Mouse (Mus musculus) brown adipose tissue, adult 24 weeks (tissue): ENCODE measurements around the gene Pls3. TPM values are rescaled to one million over a fixed set of nuclear protein-coding genes. Genes with fewer than 3 reads are reported as not detected.
"Not testable (repeated sequence)": the region's sequence is repeated elsewhere in the genome, so short reads cannot be mapped to it uniquely, and the experiment has no call there.

Experiments used
- H3K27ac ChIP-seq: fragments of 200-500 bp; replicated peaks from 2 replicates; pipeline ENCODE4 v1.5.1; 2012; ENCODE audit warnings: low read depth, mild to moderate bottlenecking, low read length
- H3K4me1 ChIP-seq: fragments of 200-500 bp; 2 replicates; pipeline ENCODE4 v1.6.1; 2012; ENCODE audit warnings: low read length, mixed read lengths; ENCODE audit not compliant: control insufficient read depth, insufficient read depth, insufficient read length
- H3K4me3 ChIP-seq: fragments of 200-500 bp; 2 replicates; pipeline ENCODE4 v1.5.1; 2012; ENCODE audit warnings: low read depth, mild to moderate bottlenecking, low read length, moderate library complexity; ENCODE audit not compliant: insufficient read depth
- polyA plus RNA-seq: library from polyadenylated mRNA; stranded (reverse); fragments of >200 nt; gene quantifications from 2 replicates; pipeline ENCODE4 v1.2.4, GENCODE M21; 2012; ENCODE audit not compliant: missing spikeins, insufficient read depth, insufficient read length

Pls3 gene
- polyA plus RNA-seq, 1 experiment = 33.5 TPM

DNA sequence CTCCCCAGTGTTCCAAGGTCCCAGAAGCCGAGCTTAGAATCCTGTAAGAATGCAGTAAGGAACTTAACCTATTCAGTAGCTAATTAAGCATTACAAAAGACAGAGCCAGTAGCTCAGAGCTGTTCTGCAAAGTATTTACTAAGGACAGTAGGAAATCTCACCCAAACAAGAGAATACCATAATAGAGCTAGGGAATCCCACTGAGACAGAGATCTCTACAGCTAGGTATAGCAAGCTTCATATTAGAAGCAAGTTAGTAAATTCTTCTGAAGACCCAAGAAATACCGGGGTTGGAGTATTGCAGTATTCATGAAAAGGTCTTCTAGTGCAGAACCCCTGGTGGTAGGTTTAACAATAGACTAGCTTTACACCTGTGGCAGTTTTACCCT, 45.1 kb downstream of the Pls3 start:
- H3K4me3 ChIP-seq = no peak overlapping the region
- H3K27ac ChIP-seq = no peak overlapping the region
- H3K4me1 ChIP-seq = peaks cover 2% of the 10 kb centered on the region; the same call in 1 of the 2 replicates

DNA sequence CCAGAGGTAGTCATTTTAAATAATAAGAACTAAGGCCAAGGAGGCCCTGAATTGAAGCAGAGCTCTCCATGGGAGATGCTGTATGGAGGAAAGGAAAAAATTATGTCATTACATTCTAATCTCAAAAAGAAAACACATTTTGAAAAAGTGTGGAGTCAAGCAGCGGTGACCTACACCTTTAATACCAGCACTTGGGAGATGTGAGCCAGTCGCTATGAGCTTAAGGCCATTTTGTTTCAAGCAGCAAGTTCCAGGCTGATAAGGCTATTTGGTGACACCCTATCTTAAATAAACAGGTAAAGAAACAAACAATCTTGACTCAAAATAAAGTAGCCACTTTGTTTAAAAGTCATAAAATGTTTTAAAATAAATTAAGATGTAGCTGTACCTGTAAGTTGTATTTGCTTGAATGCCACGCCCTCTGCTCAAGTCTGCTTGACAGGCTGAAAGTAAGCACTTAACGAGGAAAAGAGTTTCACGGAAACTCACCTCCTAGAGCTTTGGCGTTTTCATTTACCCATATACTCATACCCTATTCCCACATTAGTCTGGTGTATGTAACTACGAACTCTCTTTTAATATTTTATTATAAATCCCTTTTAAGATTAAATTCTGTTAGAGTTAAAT, 45.6 kb downstream of the Pls3 start:
- Histone ChIP-seq H3K4me1 (peaks cover 2% of the 10 kb centered on the region; the same call in 1 of the 2 replicates), H3K27ac (no peak overlapping the region), H3K4me3 (no peak overlapping the region)

DNA sequence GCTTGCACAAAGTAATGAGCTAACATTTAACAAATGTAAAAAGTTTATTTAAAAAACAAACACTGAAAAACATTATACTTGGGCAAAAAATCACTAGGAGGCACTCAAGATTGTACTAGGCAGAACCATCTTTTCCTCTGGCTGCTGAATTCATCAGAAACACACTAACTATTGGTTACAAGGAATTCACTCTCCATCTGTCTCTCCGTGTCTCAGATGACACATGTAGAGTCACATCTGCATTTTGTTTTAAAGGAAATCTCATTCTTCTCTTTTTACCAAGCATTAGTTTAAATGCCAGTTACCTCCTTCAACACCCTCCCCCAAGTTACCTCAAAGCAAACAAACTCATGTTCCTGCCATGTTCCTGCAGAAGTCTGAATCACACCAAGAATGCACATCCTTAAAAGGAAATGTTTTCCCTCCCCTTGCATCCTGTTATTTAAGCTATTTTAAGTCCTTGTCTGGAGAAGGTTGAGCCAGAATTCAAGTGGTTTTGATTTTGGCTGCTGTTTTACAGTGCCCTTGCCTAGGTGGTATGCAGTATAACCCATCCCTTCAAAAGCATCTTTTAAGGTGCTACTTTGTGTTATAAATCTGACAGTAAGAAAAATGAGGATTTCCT, 56.2 kb downstream of the Pls3 start:
- no peaks in the 10 kb centered on the region for H3K4me1 ChIP-seq
- H3K4me3 ChIP-seq = no peak overlapping the region
- peak overlapping the region; percentile 95 for H3K27ac ChIP-seq

DNA sequence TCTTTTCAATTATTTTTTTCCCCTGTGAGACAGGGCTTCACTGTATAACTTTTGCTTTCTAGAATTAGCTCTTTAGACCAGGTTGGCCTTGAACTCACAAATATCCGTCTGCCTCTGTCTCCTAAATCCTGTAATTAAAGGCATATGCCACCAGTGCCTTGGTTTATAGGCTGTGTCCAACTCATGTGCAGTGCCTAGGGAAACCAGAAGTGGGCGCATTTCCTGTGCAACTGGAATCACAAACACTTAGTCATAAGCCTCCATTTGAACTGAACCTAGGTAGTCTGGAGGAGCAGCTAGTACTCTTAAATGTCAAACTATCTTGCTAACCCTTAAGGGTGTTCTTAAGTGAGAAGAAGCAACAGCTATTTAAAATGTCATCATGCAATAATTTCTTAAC, 60.0 kb downstream of the Pls3 start:
- Histone ChIP-seq H3K4me1 (no peaks in the 10 kb centered on the region), H3K27ac (no peak overlapping the region), H3K4me3 (no peak overlapping the region)

DNA sequence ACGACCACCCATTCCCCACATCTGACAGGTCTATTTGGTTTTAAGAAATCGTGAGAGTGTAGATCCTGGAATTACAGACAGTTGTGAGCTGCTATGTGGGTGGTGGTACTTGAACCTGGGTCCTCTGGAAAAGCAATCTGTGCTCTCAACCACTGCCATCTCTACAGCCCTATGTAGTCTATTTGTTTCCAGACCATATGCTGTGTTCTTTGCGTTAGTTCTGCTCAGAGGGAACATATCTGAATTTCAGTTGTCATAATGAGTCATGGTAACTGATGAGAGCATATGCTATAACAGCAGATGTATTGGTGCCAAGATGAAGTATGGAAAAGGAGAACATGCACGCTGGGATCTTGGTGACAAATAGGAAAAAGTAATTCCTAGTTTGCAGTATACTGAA, 60.9 kb downstream of the Pls3 start:
- H3K27ac ChIP-seq = no peak overlapping the region
- no peak overlapping the region for H3K4me3 ChIP-seq
- H3K4me1 ChIP-seq = no peaks in the 10 kb centered on the region

DNA sequence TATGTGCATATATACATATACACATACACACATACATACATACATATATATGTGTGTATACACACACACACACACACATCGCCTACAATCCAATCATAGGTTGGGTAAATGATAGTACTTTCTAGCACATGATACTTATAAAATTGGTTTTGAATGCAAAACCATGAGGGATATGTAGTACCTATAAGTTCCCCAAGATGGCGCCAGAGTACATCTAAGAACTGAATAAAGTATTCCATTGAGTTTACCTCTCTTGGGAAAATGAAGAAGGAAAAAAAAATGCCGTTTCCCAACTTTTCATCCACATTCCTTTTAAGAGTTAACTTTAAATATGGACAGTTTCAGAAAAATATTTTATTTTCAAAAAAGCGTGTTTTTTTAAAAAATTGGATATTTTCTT, 78.4 kb downstream of the Pls3 start:
- Histone ChIP-seq H3K27ac (no peak overlapping the region), H3K4me1 (no peaks in the 10 kb centered on the region), H3K4me3 (no peak overlapping the region)

DNA sequence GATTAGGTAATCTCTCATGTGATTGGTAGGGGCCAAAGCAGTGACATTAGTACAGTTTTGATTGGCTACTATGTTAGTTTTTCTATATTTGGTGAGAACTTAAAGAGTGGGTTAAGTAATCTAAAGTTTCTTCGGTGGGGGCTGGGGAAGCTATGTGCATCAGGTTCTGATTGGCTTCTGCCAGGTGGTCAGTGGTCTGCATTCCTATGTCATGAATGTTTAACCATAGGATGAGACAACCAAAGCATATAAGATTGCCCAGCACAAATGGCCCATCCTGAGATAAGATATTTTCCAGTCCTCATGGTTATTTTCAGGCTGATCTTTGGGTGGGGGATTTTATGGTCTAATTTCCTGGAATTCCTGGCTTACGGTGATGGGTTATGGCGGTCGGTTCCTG, 95.2 kb downstream of the Pls3 start:
- Histone ChIP-seq H3K4me3 (no peak overlapping the region), H3K27ac (no peak overlapping the region), H3K4me1 (no peaks in the 10 kb centered on the region)

DNA sequence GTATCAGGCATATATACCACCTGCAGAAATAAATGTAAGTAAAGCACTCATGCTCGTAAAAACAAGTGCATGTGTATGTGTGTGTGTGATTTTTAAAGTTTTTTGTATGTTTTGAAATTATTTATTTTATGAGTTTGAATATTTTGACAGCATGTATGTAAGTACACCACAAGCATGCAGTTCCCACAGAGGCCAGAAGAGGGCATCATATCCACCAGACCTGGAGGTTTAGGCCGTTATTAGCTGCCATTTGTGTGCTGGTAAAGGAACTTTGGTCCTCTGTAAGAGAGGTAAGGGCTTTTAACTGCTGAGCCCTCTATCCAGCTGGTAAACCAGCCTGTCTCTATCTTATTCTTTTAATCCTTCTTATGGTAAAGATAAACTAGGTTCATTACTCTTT, 97.5 kb downstream of the Pls3 start:
- H3K4me1 ChIP-seq = no peaks in the 10 kb centered on the region
- no peak overlapping the region for H3K27ac ChIP-seq
- no peak overlapping the region for H3K4me3 ChIP-seq

DNA sequence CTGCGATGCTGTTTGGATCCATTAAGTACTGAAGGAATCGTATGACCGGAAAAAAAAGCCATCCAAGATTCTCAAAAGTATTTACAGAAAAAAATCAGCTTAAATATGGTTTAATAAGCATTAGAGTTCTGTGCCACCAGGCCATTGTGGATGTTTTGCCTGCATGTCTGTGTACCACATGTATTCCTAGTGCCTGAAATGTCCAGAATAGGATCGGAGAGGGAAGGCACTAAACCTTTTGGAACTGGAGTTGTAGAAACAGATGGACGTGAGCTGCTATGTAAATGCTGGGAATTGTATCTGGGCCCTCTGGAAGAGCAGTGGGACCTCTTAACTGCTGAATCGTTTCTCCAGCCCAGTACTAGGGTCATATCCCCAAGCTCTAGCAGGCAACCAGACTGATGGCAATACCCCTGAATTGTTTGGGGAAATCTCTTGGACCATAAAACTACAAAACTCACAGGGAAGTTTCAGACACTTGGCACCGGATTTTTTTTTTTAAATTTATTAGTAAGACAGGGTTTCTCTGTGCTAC, 110.1 kb downstream of the Pls3 start:
- peak overlapping the region; percentile 39 for H3K27ac ChIP-seq
- peaks cover 3% of the 10 kb centered on the region for H3K4me1 ChIP-seq
- peak overlapping the region; percentile 92 for H3K4me3 ChIP-seq

DNA sequence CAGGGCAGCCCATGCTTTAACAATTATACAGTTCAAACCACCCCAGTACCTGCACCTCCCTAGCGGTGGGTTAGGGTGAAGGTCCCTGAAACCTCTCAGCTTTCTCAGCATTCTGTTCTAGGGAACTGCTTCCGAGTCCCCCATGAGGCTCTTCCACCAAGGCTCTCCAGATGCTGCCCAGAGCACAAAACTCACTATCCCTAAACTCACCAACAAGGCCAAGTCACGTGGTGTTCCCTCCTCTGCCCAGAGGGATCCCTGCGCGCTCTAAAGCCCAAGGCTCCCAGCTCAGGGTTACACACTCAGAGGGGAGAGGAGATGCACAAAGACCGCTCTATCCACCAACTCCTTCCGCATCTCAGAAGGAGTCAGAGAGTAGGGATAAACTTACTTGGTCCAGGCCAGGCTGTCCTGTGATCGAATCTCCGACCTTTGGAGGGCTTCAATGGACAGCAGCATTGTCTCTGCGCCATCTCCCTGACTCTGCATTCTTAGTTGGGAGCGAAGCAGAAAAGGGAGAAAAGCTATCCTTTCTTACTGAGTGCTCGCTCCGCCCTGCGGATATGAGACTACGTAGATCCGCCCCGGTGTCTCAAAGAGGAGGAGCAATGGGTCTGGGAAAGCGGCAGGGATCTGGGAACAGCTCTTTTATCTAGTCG, 110.7 kb downstream of the Pls3 start:
- Histone ChIP-seq H3K4me1 (peaks cover 3% of the 10 kb centered on the region), H3K27ac (peak overlapping the region; percentile 91), H3K4me3 (peak overlapping the region; percentile 92)

DNA sequence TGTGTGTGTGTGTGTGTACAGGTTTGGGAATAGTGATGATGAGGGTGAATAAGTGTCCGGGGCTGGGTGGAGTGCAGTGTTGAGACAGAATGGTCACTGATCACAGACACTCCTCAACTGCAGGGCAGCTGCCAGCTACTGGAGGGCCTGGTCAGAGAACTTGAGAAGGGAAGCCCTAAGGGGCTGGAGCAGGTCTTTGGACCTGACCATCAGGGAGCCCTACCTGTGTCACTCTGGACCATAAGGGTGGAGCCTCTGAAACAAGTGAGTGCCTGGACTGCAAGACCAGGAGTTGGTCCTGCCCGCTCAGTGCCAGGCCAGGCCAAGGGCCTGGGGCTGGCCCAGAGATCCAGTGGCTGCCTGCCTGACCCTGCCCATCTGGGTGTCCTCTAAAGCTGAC, 115.5 kb downstream of the Pls3 start:
- not testable (repeated sequence) for H3K4me3 ChIP-seq, H3K27ac ChIP-seq, H3K4me1 ChIP-seq

DNA sequence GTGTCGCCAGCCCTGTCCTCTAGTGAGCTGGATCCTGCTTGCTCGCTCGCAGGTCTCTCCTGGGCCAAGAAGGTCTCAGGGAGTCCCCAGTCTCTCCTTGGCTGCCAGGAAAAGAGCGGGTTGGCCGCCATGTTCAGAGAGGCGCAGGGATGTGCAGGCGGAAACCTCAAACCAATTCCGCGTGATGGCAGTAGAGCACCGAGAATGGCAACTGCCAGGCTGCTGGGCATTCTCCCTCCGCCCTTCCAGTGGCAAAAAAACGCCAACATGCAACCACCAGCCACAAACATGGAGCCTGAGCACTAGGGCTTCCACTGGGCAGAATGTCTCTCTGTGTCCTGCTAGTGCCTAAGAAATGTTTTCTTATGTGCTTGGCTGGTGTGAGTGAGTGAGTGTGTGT, 115.9 kb downstream of the Pls3 start:
- H3K4me1 ChIP-seq, H3K27ac ChIP-seq, H3K4me3 ChIP-seq: not testable (repeated sequence)

DNA sequence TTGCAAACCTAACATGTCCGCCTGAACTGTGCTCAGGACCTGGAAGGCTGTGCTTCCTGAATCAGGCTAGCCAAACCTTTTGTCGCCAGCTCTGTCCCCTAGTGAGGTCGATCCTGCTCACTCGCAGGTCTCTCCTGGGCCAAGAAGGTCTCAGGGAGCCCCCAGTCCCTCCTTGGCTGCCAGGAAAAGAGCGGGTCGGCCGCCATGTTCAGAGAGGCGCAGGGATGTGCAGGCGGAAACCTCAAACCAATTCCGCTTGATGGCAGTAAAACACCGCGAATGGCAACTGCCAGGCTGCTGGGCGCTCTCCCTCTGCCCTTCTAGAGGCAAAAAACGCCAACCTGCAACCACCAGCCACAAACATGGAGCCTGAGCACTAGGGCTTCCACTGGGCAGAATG, 117.0 kb downstream of the Pls3 start:
- not testable (repeated sequence) for H3K4me1 ChIP-seq, H3K27ac ChIP-seq, H3K4me3 ChIP-seq

DNA sequence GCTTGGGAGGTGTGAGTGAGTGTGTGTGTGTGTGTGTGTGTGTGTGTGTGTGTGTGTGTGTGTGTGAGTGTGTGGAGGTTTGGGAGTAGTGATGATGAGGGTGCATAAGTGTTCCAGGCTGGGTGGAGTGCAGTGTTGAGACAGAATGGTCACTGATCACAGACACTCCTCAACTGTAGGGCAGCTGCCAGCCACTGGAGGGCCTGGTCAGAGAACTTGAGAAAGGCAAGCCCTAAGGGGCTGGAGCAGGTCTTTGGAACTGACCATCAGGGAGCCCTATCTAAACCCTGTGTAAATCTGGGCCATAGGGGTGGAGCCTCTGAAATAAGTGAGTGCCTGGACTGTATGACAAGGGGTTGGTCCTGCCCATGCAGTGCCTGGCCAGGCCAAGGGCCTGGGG, 120.5 kb downstream of the Pls3 start:
- not testable (repeated sequence) for H3K4me1 ChIP-seq

DNA sequence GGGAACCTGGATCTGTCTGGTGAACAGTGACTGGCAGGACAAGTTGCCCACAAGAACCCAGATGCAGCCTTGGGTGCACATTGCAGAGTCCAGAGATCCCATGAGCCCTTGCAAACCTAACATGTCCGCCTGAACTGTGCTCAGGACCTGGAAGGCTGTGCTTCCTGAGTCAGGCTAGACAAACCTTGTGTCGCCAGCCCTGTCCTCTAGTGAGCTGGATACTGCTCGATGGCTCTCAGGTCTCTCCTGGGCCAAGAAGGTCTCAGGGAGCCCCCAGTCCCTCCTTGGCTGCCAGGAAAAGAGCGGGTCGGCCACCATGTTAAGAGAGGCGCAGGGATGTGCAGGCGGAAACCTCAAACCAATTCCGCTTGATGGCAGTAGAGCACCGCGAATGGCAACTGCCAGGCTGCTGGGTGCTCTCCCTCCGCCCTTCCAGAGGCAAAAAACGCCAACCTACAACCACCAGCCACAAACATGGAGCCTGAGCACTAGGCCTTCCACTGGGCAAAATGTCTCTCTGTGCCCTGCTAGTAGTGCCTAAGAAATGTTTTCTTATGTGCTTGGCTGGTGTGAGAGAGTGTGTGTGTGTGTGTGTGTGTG, 124.8 kb downstream of the Pls3 start:
- H3K27ac ChIP-seq, H3K4me3 ChIP-seq, H3K4me1 ChIP-seq: not testable (repeated sequence)

More for the DNA sequence above, 120.5 kb downstream of the Pls3 start:
- H3K4me3 ChIP-seq, H3K27ac ChIP-seq: not testable (repeated sequence)
